Mouse (Mus musculus) 3134 (cell line): ENCODE data around the gene Tdp1.

Source experiments
- DNase-seq: peaks from one replicate; pipeline ENCODE4 v3.0.0-alpha.2; 2011; ENCODE audit warnings: low spot score; ENCODE audit not compliant: insufficient read length; ENCODE audit errors: extremely low read depth

The Tdp1 gene

GRCm38 (mm10) chr12:99897846-99898245 is 13.5 kb downstream of the Tdp1 start:
- no peak for DNase-seq

GRCm38 (mm10) chr12:99898248-99898870 is 14.0 kb downstream of the Tdp1 start:
- no peak for DNase-seq

GRCm38 (mm10) chr12:99899991-99900390 is 15.7 kb downstream of the Tdp1 start:
- no peak for DNase-seq

GRCm38 (mm10) chr12:99901973-99902866 is 17.9 kb downstream of the Tdp1 start:
- no peak for DNase-seq

- no peak for DNase-seq
Measured at GRCm38 (mm10) chr12:99902867-99903370, 18.6 kb downstream of the Tdp1 start.

GRCm38 (mm10) chr12:99904537-99904936 is 20.2 kb downstream of the Tdp1 start:
- DNase-seq = no peak

- no peak for DNase-seq
Measured at GRCm38 (mm10) chr12:99911466-99911865, 27.1 kb downstream of the Tdp1 start.

DNA sequence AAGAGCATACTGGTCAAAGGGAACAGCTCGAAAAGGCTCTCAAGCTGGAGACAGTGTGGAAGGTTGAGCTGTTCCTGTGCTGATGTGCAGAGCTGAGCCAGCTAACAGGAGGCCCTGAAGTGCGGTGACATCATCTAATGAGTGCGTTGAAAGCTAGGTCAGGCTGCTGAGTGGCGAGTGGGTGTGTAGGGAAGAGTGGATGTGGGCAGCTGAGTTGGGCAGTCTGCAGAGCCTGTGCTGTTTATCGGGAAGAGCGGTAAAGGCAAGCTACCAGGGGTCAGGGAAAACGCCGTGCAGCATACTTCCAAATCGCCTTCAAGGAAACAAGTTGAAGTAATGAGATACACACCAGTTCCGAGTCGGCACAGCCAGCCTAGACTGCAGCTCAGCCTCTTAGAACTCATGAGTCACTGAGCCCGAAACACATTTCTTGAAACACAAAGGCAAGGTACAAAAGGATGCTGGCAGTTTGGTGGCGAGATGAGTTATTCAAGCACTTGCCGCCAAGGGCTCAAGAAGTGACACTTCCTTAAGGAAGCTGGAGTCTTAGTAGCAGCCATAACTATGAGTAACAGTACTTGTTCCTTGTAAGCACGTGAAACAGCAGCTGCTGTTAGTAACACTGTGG is 33.6 kb downstream of the Tdp1 start:
- no peak for DNase-seq

- no peak for DNase-seq
Measured at GRCm38 (mm10) chr12:99919636-99920035, 35.3 kb downstream of the Tdp1 start.

- DNase-seq = no peak
Measured at GRCm38 (mm10) chr12:99921045-99921444, 36.7 kb downstream of the Tdp1 start.

DNA sequence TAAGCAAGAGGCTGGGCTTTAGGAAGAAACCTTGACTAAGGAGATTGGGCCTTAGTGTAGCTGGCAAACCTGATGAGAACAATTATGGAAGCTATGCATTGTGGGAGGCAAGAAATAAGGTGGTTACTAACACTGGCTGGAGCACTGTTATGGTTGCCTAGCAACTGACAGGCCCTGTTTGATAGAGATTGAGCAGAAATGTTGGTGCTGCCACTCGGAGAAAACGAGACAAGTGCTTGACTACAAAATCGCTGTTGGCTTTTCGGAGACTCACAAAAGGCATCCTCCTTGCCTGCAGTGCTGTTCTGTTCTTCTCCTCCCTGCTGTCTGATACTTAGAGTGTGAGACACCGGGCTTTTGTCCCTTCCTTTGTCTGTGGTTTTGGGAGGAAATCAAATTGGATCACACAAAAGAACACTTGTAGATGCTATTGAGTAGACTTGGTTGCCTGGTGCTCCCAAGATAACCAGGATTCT is 38.9 kb downstream of the Tdp1 start:
- no peak for DNase-seq

DNA sequence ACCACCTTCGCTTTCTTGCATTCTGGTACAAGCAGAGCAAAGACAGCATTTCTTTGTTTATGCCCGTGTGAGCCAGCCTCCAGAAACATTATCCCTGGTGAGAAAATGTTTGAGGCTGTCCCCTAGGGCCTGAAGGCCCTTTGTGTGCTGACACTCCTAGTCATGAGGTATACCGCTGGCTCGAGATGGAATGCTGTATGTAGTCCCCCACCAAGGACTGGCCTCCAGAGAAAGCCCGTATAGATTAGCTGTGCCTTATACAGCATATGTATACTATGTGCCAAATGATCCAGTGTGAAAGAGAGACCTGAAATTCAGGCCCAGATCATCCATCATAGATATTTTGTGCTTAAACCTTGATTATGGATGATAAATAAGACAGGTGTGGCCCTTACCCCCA is 39.4 kb downstream of the Tdp1 start:
- no peak for DNase-seq

DNA sequence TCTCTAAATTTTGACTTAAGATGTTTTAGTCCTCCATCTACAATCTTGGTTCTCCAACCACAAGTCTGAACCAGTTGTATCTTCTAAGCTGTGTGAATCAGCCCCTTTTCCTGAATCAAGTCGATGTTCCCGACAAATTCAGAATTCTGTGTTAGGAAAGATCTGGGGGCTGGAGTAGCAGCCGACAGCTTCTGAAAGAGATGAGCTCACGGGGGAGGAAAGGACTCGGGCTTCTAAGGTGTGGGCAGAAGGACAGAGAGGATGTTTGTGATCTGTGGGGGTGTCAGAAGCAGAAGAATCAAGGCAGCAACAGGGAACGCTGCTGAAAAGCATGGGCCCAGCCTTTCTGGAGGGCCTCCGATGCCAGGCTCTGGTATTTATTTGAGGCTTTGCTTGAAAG is 44.0 kb downstream of the Tdp1 start:
- DNase-seq = no peak

GRCm38 (mm10) chr12:99929160-99929559 is 44.8 kb downstream of the Tdp1 start:
- DNase-seq = no peak

- DNase-seq = no peak
Measured at GRCm38 (mm10) chr12:99932245-99932644, 47.9 kb downstream of the Tdp1 start.

GRCm38 (mm10) chr12:99933630-99934029 is 49.3 kb downstream of the Tdp1 start:
- DNase-seq = no peak

GRCm38 (mm10) chr12:99935403-99935802 is 51.1 kb downstream of the Tdp1 start:
- DNase-seq = no peak

DNA sequence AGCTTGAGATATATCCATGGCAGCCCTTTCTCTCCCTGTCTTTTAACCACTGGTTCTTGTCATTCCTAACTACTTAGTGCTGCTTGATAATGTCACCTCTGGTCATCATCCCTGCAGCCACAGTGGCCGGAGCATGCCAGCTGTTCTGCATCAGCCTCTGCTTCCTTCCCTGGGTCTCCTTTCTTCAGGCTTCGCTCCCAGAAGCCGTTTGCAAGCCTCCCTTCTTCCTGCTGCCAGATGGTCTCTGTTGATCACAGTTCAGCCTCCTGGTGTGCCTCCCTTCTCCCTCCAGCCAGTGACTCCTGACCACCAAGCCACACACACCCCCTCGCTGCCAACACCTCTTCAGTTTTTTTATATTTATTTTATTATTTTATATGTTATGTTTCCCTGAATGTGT is 54.2 kb downstream of the Tdp1 start:
- DNase-seq = no peak

GRCm38 (mm10) chr12:99939179-99939578 is 54.9 kb downstream of the Tdp1 start:
- DNase-seq = no peak

DNA sequence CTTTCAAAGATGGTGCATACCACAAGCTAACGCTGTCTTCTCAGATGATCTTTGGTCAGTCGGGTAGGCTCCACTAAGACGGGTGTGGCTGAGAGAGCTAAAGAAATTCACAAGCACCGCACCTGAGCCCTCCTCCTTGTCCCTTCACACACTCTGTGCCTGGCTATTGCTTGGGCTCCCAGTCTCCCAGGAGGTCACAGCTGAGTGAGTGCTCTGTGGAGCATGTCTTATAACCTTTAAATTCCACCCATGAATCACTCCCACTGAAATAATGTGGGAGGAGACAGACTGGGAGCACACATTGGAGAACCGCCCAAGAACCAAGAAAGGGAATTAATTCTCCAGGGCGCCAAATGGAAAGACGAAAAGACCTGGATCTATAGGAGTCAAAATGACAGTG is 56.4 kb downstream of the Tdp1 start:
- no peak for DNase-seq

- DNase-seq = no peak
Measured at GRCm38 (mm10) chr12:99942441-99942840, 58.1 kb downstream of the Tdp1 start.
